Mouse (Mus musculus): ENCODE measurements at regions not wholly inside any gene's neighbourhood (a gene's known extent, or its start where the extent isn't known, plus 50 kb on each side); places are given as distances from the start of the nearest gene placed in this dataset.

- TF ChIP-seq CTCF (IDR thresholded peaks at IDR 0.05; ENCODE audit: control insufficient read depth, insufficient read depth, insufficient replicate concordance, low read depth, low read length) = no peak
- no peak for TF ChIP-seq POLR2A (IDR thresholded peaks at IDR 0.05; ENCODE audit: control insufficient read depth, low read depth, low read length)
These were observed 176.6 kb upstream of the Tmem72 start for GRCm38 (mm10) chr6:116893299-116893698.

All from testis, adult 2 months (tissue).